Mouse (Mus musculus) liver, postnatal 0 days (tissue): ENCODE measurements around the gene Hic1.

ENCODE experiments used
- CTCF ChIP-seq: sonication (generic); IDR thresholded peaks from 2 replicates; pipeline ENCODE4 v1.5.1; 2016; ENCODE audit warnings: antibody characterized with exemption, low read depth
- EP300 ChIP-seq: IDR thresholded peaks from 2 replicates; pipeline ENCODE4 v1.6.1; 2016; ENCODE audit warnings: antibody characterized with exemption, low read depth, mild to moderate bottlenecking

DNA sequence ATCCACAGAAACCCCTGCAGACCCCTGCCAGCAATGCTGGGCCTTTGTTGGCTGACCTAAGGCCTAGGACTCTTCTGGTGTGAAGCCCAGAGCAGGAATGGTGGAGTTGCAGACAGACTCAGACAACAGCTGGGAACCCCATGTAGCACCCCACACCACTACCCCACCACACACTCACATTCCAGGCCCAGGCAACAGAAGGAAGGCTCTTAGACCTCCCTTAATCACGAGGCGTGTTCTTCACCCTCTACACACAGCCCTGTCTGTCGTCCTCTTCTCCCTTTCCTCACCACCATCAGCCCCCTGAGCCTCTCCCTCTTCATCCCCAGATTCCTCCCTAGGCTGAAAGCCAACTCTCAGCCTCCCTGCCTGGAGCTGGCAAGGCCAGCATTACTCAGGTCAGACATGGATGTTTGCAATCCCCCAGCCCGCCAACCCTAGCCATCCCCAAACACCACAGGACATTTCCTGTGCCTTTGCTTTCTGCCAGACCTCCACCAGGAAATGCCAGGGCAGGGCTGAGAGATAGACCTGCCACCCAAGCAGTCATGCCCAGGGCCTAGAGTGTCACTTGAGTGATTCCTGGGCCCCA is 7.8 kb downstream of the Hic1 start:
- no peak for TF ChIP-seq EP300
- TF ChIP-seq CTCF = no peak
